Mouse (Mus musculus): ENCODE measurements around the gene Ppfibp2.

- TF ChIP-seq HCFC1 (IDR thresholded peaks at IDR 0.05; ENCODE audit: borderline replicate concordance, insufficient read depth, low read length) (no peak), ZC3H11A (IDR thresholded peaks at IDR 0.05; ENCODE audit: borderline replicate concordance, low read depth, low read length) (no peak), CHD2 (IDR thresholded peaks at IDR 0.05; ENCODE audit: low read depth, low read length) (no peak), MAFK (IDR thresholded peaks at IDR 0.05; ENCODE audit: insufficient read depth, low read depth, low read length) (no peak)
Observed at GRCm38 (mm10) chr7:107610880-107611279, 15.9 kb downstream of the Ppfibp2 start.

All from ES-E14 (cell line).